Mouse (Mus musculus) frontal cortex, postnatal 14 days (tissue): ENCODE results near the gene Sass6.
"Not testable (repeated sequence)": the region's sequence is repeated elsewhere in the genome, so short reads cannot be mapped to it uniquely, and the experiment has no call there.

ENCODE experiments used
- DNase-seq, 2 experiments: peaks; one replicate each; pipeline ENCODE4 v3.0.0; 2022; ENCODE audit warnings: low spot score in 2 of 2

Gene Sass6

DNA sequence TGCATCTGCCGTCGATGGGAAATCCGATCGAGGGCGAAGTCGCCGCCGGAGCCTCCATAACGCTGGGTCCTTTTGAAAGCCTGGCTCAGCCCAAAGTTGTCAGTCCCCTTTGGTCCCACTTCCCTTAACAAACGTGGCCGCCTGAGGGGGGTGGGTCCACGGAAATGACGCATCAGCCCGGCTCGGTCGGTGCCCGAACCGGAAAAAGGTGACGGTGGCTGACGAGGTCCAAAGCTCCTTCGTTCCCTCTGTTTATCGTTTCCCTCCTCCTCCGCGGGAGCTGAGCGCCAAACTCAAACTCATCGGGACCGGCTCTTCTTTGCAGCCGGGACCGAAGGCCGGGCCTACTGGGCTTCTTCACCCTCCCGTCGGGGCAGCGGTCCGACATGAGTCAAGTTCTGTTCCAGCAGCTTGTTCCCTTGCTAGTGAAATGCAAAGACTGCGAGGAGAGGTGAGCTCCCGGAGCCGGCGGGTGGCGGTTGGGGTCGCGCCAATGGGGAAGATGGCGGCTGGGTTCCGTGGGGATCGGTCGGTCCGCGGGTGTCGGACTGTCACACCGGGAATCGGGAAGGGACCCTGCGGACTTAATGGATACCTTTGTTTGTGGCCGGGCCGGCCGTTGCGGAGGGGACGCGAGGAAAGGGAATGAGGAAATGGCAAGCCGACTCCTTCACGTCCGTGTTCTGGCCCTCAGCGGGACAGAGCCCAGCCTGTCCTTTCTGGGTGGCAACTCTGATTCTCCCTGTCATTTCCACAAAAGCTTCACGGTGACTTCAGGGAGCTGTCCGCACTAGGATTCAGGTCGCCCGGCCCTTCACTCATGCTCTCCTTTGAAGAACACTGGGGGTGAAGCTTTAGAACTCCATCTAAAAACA is at the start of gene Sass6:
Sass6 (plus strand) TSS at position 255 of the 875 bp plus-strand sequence.
- DNase-seq, result peak; percentile 94 to 98

GRCm38 (mm10) chr3:116547430-116547829 is 47.4 kb upstream of the Sass6 start:
- no peak for DNase-seq

GRCm38 (mm10) chr3:116551362-116551761 is 43.4 kb upstream of the Sass6 start:
- no peak for DNase-seq

- DNase-seq, result not testable (repeated sequence)
Measured at GRCm38 (mm10) chr3:116561315-116561714, 33.5 kb upstream of the Sass6 start.

DNA sequence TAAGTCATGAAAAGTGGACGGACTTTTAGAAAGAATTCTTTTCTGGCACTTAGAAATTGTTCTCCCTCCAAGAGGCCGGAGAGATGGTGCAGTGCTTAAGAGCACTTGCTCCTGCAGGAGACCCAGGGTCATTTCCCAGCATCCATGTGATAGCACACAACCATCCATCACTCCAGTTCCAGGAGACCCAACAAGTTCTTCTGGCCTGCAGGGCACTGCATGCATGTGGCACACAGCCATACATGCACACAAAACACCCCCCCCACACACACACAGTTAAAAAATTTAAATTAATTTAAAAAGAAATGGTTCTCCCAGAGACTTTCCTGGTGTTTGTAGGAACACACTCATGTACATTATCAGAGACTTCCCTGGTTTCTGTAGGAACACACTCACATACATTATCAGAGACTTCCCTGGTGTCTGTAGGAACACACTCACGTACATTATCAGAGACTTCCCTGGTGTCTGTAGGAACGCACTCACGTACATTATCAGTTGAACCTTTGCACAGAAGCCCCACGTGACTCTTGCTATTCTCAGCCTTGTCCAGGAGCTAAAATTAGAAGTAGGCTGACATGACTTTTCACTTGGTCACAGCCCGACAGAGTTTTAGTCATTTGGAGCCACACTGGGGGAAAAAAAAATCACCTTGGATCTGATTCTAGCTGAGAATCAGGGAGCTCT is 32.2 kb upstream of the Sass6 start, which contains the start of gene Lrrc39:
Lrrc39 (plus strand) TSS at position 566 of the 687 bp plus-strand sequence.
- no peak for DNase-seq

DNA sequence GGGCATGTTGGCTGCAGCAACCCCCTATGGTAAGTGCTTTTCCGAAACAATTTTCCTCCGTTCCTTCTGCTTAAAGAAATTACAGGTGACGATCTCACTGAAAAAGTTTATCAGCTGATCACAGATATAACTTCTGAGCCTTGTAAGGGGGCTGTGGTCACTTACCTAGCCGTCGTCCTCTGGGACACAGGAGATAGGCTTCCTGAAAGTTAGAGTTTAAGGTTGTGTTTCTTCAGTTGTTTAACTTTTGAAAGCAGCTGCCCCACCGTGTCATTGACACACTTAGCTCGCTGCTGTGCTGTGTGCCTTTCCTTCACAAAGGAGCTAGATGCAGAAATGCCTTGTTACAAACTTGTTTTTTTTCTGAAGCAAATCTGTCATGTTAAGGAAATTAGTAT is 31.7 kb upstream of the Sass6 start:
- DNase-seq, result no peak

- no peak for DNase-seq
Measured at GRCm38 (mm10) chr3:116570628-116571027, 24.2 kb upstream of the Sass6 start.

DNA sequence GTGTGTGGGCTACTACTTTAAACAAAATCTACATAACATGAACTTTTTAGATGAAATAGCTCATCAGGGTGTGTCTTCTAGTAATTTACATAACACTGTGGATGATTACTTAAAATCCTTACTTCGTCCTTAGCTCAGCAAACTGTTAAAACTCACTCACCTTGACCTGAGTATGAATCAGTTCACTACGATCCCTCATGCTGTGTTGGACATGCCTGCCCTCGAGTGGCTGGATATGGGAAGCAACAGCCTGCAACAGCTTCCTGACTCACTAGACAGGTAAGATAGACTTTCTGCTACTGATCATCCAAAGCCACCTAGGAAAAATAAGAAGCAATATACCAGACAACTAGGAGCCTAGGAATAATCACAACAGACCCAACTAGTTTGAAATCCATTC is 17.5 kb upstream of the Sass6 start:
- DNase-seq, result no peak

DNA sequence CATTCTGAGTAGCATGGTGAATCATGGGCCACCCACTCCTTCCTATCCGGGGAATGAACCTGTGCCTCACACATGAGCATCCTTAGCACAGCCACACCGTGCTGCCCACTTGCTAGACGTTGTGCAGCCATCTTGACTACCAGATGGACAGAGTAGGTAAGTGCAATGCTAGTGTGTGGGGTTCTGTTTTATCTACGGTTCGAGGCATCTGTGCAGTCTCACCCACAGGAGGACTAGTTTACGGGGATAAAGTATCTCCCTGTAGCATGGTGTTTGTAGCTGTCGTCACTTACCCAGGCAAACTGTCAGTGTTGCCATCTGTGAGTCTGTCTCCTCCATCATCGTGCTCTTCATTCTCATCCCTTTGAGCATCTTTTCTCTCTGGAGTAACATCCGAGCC is 12.6 kb upstream of the Sass6 start:
- DNase-seq, result no peak

- no peak for DNase-seq
Measured at GRCm38 (mm10) chr3:116594076-116594727, 580 bp upstream of the Sass6 start.

DNA sequence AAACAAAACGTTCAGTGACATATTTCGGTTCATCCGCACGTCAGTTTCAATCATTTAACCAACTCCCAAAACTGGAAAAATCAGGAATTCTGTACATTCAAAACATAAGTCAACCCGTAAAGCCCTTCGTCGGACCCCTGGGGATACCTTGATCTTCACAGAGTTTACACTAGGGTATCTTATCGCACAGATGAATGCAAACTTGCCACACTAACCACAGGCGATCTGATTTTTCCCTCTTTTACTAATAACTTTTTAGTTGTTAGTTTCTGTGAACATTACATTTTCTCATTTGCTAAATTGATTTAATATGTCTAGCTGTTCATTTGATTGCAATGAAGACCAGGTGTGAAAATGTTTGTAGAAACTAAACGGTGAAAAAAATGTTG is 815 bp downstream of the Sass6 start:
- no peak for DNase-seq

DNA sequence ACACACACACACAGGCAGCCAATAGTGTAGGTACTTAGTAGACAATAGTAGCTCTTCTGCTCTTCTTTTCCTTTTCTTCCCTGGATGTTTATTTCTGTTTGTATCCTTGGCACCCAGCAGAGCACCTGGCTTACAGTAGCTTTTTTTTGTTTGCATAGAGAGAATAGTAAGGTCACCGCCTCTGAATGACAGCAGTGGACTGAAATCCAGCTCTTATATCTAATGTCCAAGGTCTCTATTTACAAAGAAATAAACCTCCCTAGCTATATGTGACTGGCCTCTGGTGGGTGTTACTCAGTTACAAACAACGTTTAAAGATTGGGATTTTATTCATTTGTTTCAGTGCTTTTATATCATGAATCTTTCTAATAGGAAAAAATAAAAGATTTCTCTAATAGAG is 4.9 kb downstream of the Sass6 start:
- no peak for DNase-seq

DNA sequence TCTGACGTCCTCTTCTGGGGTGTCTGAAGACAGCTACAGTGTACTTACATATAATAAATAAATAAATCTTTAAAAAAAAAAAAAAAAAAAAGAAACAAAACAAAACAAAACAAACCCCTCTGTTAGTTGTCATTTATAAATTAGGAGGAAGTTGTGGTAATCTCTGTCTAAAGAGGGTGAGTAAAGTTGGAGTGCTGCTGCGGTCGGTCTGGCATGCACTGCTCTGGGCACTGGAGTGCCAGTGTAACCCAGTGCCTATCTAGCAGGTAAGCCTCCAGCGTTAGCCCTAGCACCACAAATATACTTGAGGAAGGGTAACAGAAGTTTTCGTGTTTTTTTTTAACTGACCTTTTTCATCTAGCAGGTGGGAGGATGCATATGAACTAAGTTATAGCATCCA is 6.2 kb downstream of the Sass6 start:
- no peak for DNase-seq

- DNase-seq, result no peak
Measured at GRCm38 (mm10) chr3:116601781-116602180, 7.0 kb downstream of the Sass6 start.

- no peak for DNase-seq
Measured at GRCm38 (mm10) chr3:116604570-116604969, 9.8 kb downstream of the Sass6 start.

GRCm38 (mm10) chr3:116614295-116614892 is 19.6 kb downstream of the Sass6 start, which contains the start of gene Trmt13:
Gene Trmt13, minus strand, starts transcription at chr3:116614587.
- DNase-seq, result no peak

- DNase-seq, result no peak
Measured at GRCm38 (mm10) chr3:116615318-116616068, 20.7 kb downstream of the Sass6 start.

DNA sequence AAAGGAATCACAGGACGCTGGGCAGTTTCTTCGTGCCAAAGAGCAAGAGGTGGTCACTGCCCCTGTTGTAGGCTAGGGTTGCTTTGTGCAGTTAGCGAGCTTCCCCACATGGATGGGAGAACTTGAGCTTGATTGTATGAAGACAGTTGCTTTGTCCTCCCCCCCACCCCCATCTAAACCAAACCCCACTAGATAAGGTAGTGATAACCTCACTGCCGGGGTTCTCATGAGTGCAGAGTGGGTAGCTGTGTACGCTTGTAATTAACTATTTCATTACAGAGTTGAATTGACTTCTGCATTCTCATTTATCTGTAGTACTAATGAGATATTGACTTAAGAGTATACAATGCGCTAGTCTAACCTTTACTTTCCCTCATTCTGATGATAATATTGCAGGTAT is 24.1 kb downstream of the Sass6 start:
- DNase-seq, result no peak

DNA sequence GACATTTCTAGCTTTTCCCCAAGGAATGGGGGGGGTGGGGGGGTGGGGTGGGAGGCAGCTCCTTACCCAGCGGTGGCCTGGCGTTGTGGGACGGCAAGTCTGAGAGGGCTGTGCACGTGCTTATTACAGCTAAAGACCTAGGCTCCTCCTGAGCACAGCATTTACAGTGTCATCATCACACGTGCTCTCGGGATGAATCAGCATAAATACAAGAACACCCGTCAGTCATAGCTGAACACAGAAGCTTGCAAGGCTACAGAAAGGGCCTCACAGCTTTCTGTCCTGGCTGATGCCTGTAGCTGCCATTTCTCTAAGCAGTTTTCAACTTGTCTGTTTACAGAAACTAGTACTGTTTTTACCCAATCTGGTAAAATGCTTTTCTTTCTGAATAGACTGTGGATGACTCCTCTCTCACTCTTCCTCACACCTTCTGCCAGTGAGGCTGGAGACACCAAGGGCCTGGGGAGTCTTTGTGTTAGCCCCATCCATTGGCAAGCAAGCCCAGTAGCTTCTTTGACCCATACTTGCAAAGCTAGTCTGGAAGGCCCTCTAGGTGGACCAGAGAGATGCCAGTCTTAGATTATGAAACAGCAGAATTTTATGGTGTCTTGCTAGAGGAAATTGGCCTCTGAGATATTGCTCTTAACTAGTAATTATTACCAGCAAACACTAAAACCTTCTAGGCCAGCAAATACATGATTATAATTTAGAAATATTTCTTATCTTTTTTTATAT is 26.0 kb downstream of the Sass6 start:
- DNase-seq, result no peak

DNA sequence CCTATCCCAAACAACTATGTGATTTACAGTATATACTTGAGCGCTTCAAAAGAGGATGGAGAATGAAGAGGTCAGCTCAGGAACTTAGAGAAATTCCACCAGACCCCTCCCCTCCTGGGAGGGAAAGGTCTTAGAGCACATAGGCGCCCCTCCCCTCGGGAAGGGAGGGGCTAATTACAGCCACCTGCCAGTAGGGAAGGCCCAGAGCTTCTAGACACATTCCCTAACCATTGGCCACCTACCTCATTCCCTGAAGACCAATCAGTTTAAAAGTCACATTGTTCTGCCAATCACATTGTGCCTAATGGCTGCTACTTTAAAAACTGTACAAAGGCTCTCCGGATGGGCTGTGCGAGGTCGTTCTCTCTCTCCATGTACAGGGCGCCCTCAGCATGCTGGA is 27.9 kb downstream of the Sass6 start:
- DNase-seq, result no peak

GRCm38 (mm10) chr3:116631459-116631858 is 36.7 kb downstream of the Sass6 start:
- DNase-seq, result no peak
